In genomic region chr1:185501801-185502340, GRCm38 (mm10) we compare ENCODE assay signal across 8 mouse cellular contexts. TPM values are rescaled to one million over a fixed set of nuclear protein-coding genes. Genes with fewer than 3 reads are reported as not detected.
DNase-seq lines count a peak whose midpoint lies in the region; ATAC-seq and TF ChIP-seq lines count a peak whose summit lies in the region.

No protein-coding gene starts in this region.

- H3K4me2 ChIP-seq in heart, postnatal 0 days (ENCODE audit: low read depth, low read length), result no peak overlapping the region
- no peak overlapping the region for H3K4me2 ChIP-seq in heart, embryonic 12.5 days

- WGBS in heart, postnatal 0 days, result 30% methylated on average over 10 of the region's 10 CpGs
- WGBS in heart, embryonic 12.5 days, result 29% methylated on average over 10 of the region's 10 CpGs

- H3K27me3 ChIP-seq in heart, postnatal 0 days (ENCODE audit: control insufficient read depth, insufficient read depth, low read length), result no peaks in the 10 kb centered on the region
- no peaks in the 10 kb centered on the region for H3K27me3 ChIP-seq in heart, embryonic 12.5 days (replicated peaks)

- no peak overlapping the region for H3K4me3 ChIP-seq in heart, postnatal 0 days (ENCODE audit: low read depth, low read length)
- H3K4me3 ChIP-seq in heart, embryonic 12.5 days, result no peak overlapping the region

- no peak for TF ChIP-seq EP300 in heart, postnatal 0 days (IDR thresholded peaks at IDR 0.05; ENCODE audit: low read depth)

- DNase-seq in heart, postnatal 0 days (ENCODE audit: low spot score), result peak; percentile 29
- DNase-seq in testis, postnatal 10 days (ENCODE audit: low spot score), result peak; percentile 47
- DNase-seq in testis, postnatal 14 days (ENCODE audit: low spot score), result no peak
- DNase-seq in embryo, embryonic 10 days (ENCODE audit: low spot score), result peak; percentile 77
- DNase-seq in left cerebral cortex, postnatal 25 days (ENCODE audit: low spot score in 2 of 2), result peak; percentile 58 to 75
- peak; percentile 21 for DNase-seq in telencephalon, adult 2 months (ENCODE audit: low read depth, low spot score)
- DNase-seq in urinary bladder, postnatal 4 days (ENCODE audit: low spot score in 2 of 2), result no peak

- TF ChIP-seq CTCF in heart, postnatal 0 days (IDR thresholded peaks at IDR 0.05; ENCODE audit: low read depth), result peak; percentile 69

- no peak overlapping the region for H3K27ac ChIP-seq in heart, postnatal 0 days (ENCODE audit: low read depth)
- H3K27ac ChIP-seq in heart, embryonic 12.5 days (ENCODE audit: poor library complexity, severe bottlenecking), result no peak overlapping the region

- intact Hi-C loops in left cerebral cortex, postnatal 25 days (cut with DNase I), result loop anchor here (5.0 kb wide), 1 partner anchor 65 kb away; no protein-coding TSS in a partner anchor

- no peak for ATAC-seq in heart, postnatal 0 days (ENCODE audit: insufficient read depth, low read depth)
- ATAC-seq in heart, embryonic 12.5 days (ENCODE audit: insufficient number of reproducible peaks, low FRiP score), result no peak

- no peak overlapping the region for H3K9ac ChIP-seq in heart, postnatal 0 days (replicated peaks; ENCODE audit: low read depth, low read length)
- no peak overlapping the region for H3K9ac ChIP-seq in heart, embryonic 12.5 days

- H3K4me1 ChIP-seq in heart, postnatal 0 days (ENCODE audit: control insufficient read depth, insufficient read depth), result no peaks in the 10 kb centered on the region
- no peaks in the 10 kb centered on the region for H3K4me1 ChIP-seq in heart, embryonic 12.5 days (replicated peaks)

- no peaks in the 10 kb centered on the region for H3K9me3 ChIP-seq in heart, postnatal 0 days (replicated peaks; ENCODE audit: control insufficient read depth, low read length)
- no peaks in the 10 kb centered on the region for H3K9me3 ChIP-seq in heart, embryonic 12.5 days (replicated peaks)

- H3K36me3 ChIP-seq in heart, postnatal 0 days (replicated peaks; ENCODE audit: control insufficient read depth, insufficient read depth, low read length), result no peaks in the 10 kb centered on the region
- H3K36me3 ChIP-seq in heart, embryonic 12.5 days, result no peaks in the 10 kb centered on the region

RNA-seq across cellular contexts. Expression of gene Slc30a10, which starts 47.2 kb away (rescaled TPM):
- total RNA-seq in heart, postnatal 0 days (2014; rRNA removed; ENCODE audit: low replicate concordance), result not detected in 2 replicates
- polyA plus RNA-seq in heart, postnatal 0 days (2015; fragmentation: Nextera tagmentation; extraction: Ambion mirVana), result 0.01 TPM in 1 of 2 replicates, not detected in the other
- 1.5 and 1.8 TPM in 2 replicates for polyA plus RNA-seq in heart, embryonic 12.5 days (2016; fragmentation: Nextera tagmentation; extraction: Ambion mirVana)
- total RNA-seq in left cerebral cortex, postnatal 25 days (2021), result 10 to 100 TPM; 10.4 to 10.5 TPM

Comparison
In these comparisons a context has a peak if more than half of its experiments do, and no peak if none do; other contexts are left out.
1. DNase-seq: peak in heart, postnatal 0 days (single experiment), testis, postnatal 10 days (single experiment), embryo, embryonic 10 days (single experiment), left cerebral cortex, postnatal 25 days (2 of 2) and telencephalon, adult 2 months (single experiment); none in testis, postnatal 14 days (single experiment) and urinary bladder, postnatal 4 days (0 of 2).
2. RNA of gene Slc30a10, which starts 47.2 kb away (total RNA-seq): 10.4 to 10.5 TPM in left cerebral cortex, postnatal 25 days; not detected in heart, postnatal 0 days; every median in the first group is over 10 times any median in the second.